Mouse (Mus musculus): ENCODE measurements around the gene Tet3. TPM values are rescaled to one million over a fixed set of nuclear protein-coding genes. Genes with fewer than 3 reads are reported as not detected.

Gene Tet3
- polyA plus RNA-seq, 1 experiment, result 65.6 TPM

DNA sequence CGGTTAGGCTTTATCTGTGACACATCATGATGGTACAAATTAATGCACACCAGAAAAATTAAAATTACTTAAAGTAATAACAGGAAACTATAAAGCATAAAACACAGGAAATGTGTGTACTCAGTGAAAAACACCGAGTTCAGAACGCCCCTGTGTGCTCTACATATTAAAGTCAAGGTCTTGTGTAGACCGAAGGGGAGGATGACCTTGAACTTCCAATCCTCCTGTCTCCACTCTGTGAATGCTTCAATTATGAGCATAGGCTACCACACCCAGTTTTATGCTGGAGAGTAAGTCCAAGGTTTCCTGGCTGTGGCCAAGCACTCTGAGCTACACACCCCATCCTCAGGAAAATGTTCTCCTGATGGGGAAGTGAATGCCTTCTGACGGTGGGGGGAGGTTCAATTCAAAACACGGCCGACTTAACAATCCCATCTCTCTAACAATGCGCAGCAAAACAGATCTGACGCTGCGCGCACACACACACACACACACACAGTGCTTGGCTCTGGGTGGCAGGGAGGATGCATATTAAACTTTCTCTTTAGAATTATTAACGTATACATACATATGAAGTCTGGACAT lies 43.4 kb downstream of the Tet3 start:
- WGBS, result 52% methylated on average over 12 of the region's 12 CpGs
- Histone ChIP-seq H3K4me3 (ENCODE audit: insufficient read depth, low read depth, low read length) (no peak overlapping the region), H3K4me1 (ENCODE audit: control insufficient read depth, insufficient read depth, low read length) (peaks cover 57% of the 10 kb centered on the region), H3K27ac (ENCODE audit: insufficient read depth, low read depth, low read length) (no peak overlapping the region)
- TF ChIP-seq POLR2A (IDR thresholded peaks at IDR 0.05; ENCODE audit: insufficient read depth, low read depth, low read length), result no peak
- TF ChIP-seq CTCF (IDR thresholded peaks at IDR 0.05; ENCODE audit: insufficient read depth, low read depth, low read length), result no peak

DNA sequence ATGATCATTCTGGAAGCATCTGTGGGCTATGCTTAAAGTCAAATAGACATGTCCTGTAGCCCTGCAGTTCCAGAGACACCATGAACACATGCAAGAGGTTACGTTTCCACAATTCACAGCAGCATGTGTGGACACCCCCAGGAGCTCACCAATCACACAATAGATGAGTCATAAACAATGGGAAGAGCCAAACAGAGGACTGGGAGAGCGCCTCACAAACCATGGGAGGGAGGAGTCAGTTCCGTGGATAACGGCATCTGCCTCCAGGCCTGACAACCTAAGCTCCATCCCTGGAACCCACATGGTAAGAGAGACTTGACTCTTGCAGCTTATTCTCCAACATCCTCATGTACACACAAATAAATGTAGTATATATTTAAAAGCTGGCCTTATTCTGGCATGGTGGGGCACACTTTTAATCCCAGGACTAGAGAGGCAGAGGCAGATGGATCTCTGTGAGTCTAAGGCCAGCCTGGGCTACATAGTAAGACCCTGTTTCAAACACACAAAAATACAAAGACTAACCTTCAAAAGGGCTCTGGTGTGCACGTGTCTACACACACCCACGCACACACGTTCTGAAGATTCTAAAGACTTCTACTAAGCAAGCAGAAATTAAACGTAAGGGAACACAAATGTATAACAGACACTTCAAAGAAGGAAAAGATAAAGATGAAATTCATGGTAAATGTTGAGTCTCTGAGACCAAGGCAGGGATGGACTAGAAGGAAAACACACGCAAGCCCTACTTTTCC lies 44.1 kb downstream of the Tet3 start:
- Histone ChIP-seq H3K4me3 (ENCODE audit: insufficient read depth, low read depth, low read length) (no peak overlapping the region), H3K4me1 (ENCODE audit: control insufficient read depth, insufficient read depth, low read length) (peaks cover 60% of the 10 kb centered on the region), H3K27ac (ENCODE audit: insufficient read depth, low read depth, low read length) (no peak overlapping the region)
- TF ChIP-seq POLR2A (IDR thresholded peaks at IDR 0.05; ENCODE audit: insufficient read depth, low read depth, low read length) (no peak), CTCF (IDR thresholded peaks at IDR 0.05; ENCODE audit: insufficient read depth, low read depth, low read length) (no peak)
- 44% methylated on average over 9 of the region's 9 CpGs for WGBS

DNA sequence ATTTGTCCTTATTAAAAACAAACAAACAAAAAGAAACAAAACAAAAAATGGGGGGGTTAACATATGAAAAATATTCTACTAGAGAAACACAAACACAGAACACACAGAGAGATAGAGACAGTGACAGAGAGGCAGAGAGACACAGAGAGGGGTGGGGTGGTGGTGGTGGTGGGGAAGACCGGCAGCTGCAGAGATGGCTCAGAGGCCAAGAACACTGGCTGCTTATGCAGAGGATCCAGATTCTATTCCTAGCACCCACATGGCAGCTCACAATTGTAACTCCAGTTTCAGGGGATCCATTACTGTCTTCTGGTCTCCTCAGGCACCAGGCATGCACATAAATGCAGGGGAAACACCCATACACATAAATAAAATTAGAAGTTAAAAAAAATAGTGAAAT lies 45.2 kb downstream of the Tet3 start:
- Histone ChIP-seq H3K4me1 (ENCODE audit: control insufficient read depth, insufficient read depth, low read length) (peaks cover 60% of the 10 kb centered on the region), H3K4me3 (ENCODE audit: insufficient read depth, low read depth, low read length) (no peak overlapping the region), H3K27ac (ENCODE audit: insufficient read depth, low read depth, low read length) (no peak overlapping the region)
- TF ChIP-seq POLR2A (IDR thresholded peaks at IDR 0.05; ENCODE audit: insufficient read depth, low read depth, low read length) (no peak), CTCF (IDR thresholded peaks at IDR 0.05; ENCODE audit: insufficient read depth, low read depth, low read length) (no peak)
- WGBS, result 26% methylated on average over 1 of the region's 1 CpGs

- TF ChIP-seq CTCF (IDR thresholded peaks at IDR 0.05; ENCODE audit: insufficient read depth, low read depth, low read length) (no peak), POLR2A (IDR thresholded peaks at IDR 0.05; ENCODE audit: insufficient read depth, low read depth, low read length) (no peak)
- Histone ChIP-seq H3K27ac (ENCODE audit: insufficient read depth, low read depth, low read length) (peak overlapping the region; percentile 38; the same call in 1 of the 2 replicates), H3K4me3 (ENCODE audit: insufficient read depth, low read depth, low read length) (no peak overlapping the region), H3K4me1 (ENCODE audit: control insufficient read depth, insufficient read depth, low read length) (peaks cover 57% of the 10 kb centered on the region)
- 7% methylated on average over 5 of the region's 5 CpGs for WGBS
Observed at GRCm38 (mm10) chr6:83412854-83413401, 46.0 kb downstream of the Tet3 start.

- 27% methylated on average over 10 of the region's 10 CpGs for WGBS
- TF ChIP-seq CTCF (IDR thresholded peaks at IDR 0.05; ENCODE audit: insufficient read depth, low read depth, low read length) (no peak), POLR2A (IDR thresholded peaks at IDR 0.05; ENCODE audit: insufficient read depth, low read depth, low read length) (no peak)
- H3K4me3 ChIP-seq (ENCODE audit: insufficient read depth, low read depth, low read length), result no peak overlapping the region
- H3K4me1 ChIP-seq (ENCODE audit: control insufficient read depth, insufficient read depth, low read length), result peaks cover 57% of the 10 kb centered on the region
- no peak overlapping the region; the same call in 1 of the 2 replicates for H3K27ac ChIP-seq (ENCODE audit: insufficient read depth, low read depth, low read length)
Observed at GRCm38 (mm10) chr6:83412362-83412853, 46.5 kb downstream of the Tet3 start.

DNA sequence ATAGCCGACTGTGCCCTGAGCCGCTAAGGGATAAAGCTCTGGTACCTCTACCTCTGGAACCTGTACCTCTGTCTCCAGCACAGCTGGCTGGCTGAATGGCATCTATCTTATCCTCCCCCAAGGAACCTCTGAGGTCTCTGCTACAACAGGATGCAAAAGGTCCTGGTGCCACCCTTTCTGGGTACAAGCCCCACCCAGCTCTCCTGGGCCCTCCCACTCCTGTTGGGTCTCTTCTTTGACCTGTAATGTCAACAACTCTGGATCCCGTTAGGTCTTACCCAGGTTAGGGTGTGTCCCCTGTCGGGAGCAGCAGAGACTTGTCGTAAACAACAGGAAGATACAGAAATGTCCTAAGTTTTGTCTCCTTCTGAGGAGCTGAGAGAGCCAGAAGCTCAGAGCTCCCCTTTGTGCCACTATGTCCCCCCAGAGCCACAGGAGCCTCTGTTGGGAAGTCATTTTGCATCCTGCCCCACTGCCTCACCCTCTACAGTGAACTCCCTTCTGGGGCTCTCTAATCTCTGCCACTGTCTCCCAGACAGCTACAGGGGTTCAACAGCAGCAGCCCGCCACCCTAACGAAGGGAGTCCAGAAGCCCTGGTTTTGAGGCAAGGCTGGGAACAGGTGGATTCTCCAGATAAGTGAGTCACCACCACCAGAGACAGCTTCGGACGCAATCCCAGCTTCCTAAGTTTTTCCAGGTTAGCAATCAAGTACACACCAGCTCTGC lies 47.1 kb downstream of the Tet3 start:
- TF ChIP-seq CTCF (IDR thresholded peaks at IDR 0.05; ENCODE audit: insufficient read depth, low read depth, low read length), result no peak
- no peak for TF ChIP-seq POLR2A (IDR thresholded peaks at IDR 0.05; ENCODE audit: insufficient read depth, low read depth, low read length)
- Histone ChIP-seq H3K27ac (ENCODE audit: insufficient read depth, low read depth, low read length) (no peak overlapping the region; the same call in 1 of the 2 replicates), H3K4me1 (ENCODE audit: control insufficient read depth, insufficient read depth, low read length) (peaks cover 52% of the 10 kb centered on the region), H3K4me3 (ENCODE audit: insufficient read depth, low read depth, low read length) (no peak overlapping the region)
- 57% methylated on average over 9 of the region's 9 CpGs for WGBS

- Histone ChIP-seq H3K4me1 (ENCODE audit: control insufficient read depth, insufficient read depth, low read length) (peaks cover 50% of the 10 kb centered on the region), H3K27ac (ENCODE audit: insufficient read depth, low read depth, low read length) (peak overlapping the region; percentile 55), H3K4me3 (ENCODE audit: insufficient read depth, low read depth, low read length) (no peak overlapping the region)
- 23% methylated on average over 9 of the region's 9 CpGs for WGBS
- TF ChIP-seq CTCF (IDR thresholded peaks at IDR 0.05; ENCODE audit: insufficient read depth, low read depth, low read length) (no peak), POLR2A (IDR thresholded peaks at IDR 0.05; ENCODE audit: insufficient read depth, low read depth, low read length) (no peak)
Observed at GRCm38 (mm10) chr6:83410046-83410706, 48.7 kb downstream of the Tet3 start.

- TF ChIP-seq CTCF (IDR thresholded peaks at IDR 0.05; ENCODE audit: insufficient read depth, low read depth, low read length), result no peak
- TF ChIP-seq POLR2A (IDR thresholded peaks at IDR 0.05; ENCODE audit: insufficient read depth, low read depth, low read length), result no peak
- WGBS, result 25% methylated on average over 9 of the region's 9 CpGs
- H3K27ac ChIP-seq (ENCODE audit: insufficient read depth, low read depth, low read length), result no peak overlapping the region
Observed at GRCm38 (mm10) chr6:83408510-83408909, 50.4 kb downstream of the Tet3 start.

More at GRCm38 (mm10) chr6:83408510-83408909, 50.4 kb downstream of the Tet3 start:
- Histone ChIP-seq H3K4me1 (ENCODE audit: control insufficient read depth, insufficient read depth, low read length) (peaks cover 48% of the 10 kb centered on the region), H3K4me3 (ENCODE audit: insufficient read depth, low read depth, low read length) (no peak overlapping the region)
